Mouse (Mus musculus) right cerebral cortex, postnatal 4 days (tissue): ENCODE results near the gene Pcgf5.

Experiments used
- DNase-seq: peaks from one replicate; pipeline ENCODE4 v3.0.0-alpha.2; 2022

Pcgf5 gene

GRCm38 (mm10) chr19:36348161-36348800, at the start of gene Pcgf5:
Gene Pcgf5 (plus strand): TSS chr19:36348309.
- peak; percentile 57 for DNase-seq

GRCm38 (mm10) chr19:36305542-36305941, 42.6 kb upstream of the Pcgf5 start:
- DNase-seq = no peak

GRCm38 (mm10) chr19:36314010-36314409, 34.1 kb upstream of the Pcgf5 start:
- no peak for DNase-seq

GRCm38 (mm10) chr19:36319735-36320134, 28.4 kb upstream of the Pcgf5 start:
- no peak for DNase-seq

- DNase-seq = no peak
These were observed 27.0 kb upstream of the Pcgf5 start for GRCm38 (mm10) chr19:36321066-36321465.

- no peak for DNase-seq
These were observed 24.8 kb upstream of the Pcgf5 start for GRCm38 (mm10) chr19:36323326-36323725.

GRCm38 (mm10) chr19:36328678-36329077, 19.4 kb upstream of the Pcgf5 start:
- no peak for DNase-seq

- no peak for DNase-seq
These were observed 733 bp upstream of the Pcgf5 start for GRCm38 (mm10) chr19:36347376-36347775.

- no peak for DNase-seq
These were observed 313 bp upstream of the Pcgf5 start for GRCm38 (mm10) chr19:36347831-36348160.

- peak; percentile 53 for DNase-seq
These were observed 835 bp downstream of the Pcgf5 start for GRCm38 (mm10) chr19:36348801-36349486.

GRCm38 (mm10) chr19:36349487-36349955, 1.4 kb downstream of the Pcgf5 start:
- no peak for DNase-seq

- DNase-seq = no peak
These were observed 2.1 kb downstream of the Pcgf5 start for GRCm38 (mm10) chr19:36350181-36350580.

GRCm38 (mm10) chr19:36350870-36351269, 2.8 kb downstream of the Pcgf5 start:
- no peak for DNase-seq

- no peak for DNase-seq
These were observed 14.4 kb downstream of the Pcgf5 start for GRCm38 (mm10) chr19:36362541-36362940.

GRCm38 (mm10) chr19:36364757-36365156, 16.6 kb downstream of the Pcgf5 start:
- no peak for DNase-seq

- DNase-seq = no peak
These were observed 23.4 kb downstream of the Pcgf5 start for GRCm38 (mm10) chr19:36371478-36371877.

- no peak for DNase-seq
These were observed 25.0 kb downstream of the Pcgf5 start for GRCm38 (mm10) chr19:36373056-36373621.

- no peak for DNase-seq
These were observed 27.2 kb downstream of the Pcgf5 start for GRCm38 (mm10) chr19:36375200-36375783.

- DNase-seq = no peak
These were observed 29.6 kb downstream of the Pcgf5 start for GRCm38 (mm10) chr19:36377729-36378128.

- DNase-seq = no peak
These were observed 30.6 kb downstream of the Pcgf5 start for GRCm38 (mm10) chr19:36378511-36379232.

- DNase-seq = no peak
These were observed 34.8 kb downstream of the Pcgf5 start for GRCm38 (mm10) chr19:36382901-36383300.

- DNase-seq = no peak
These were observed 35.9 kb downstream of the Pcgf5 start for GRCm38 (mm10) chr19:36383977-36384376.

GRCm38 (mm10) chr19:36384426-36384825, 36.3 kb downstream of the Pcgf5 start:
- no peak for DNase-seq
